Mouse (Mus musculus): ENCODE measurements at regions not wholly inside any gene's neighbourhood (a gene's known extent, or its start where the extent isn't known, plus 50 kb on each side); places are given as distances from the start of the nearest gene placed in this dataset. TPM values are rescaled to one million over a fixed set of nuclear protein-coding genes. Genes with fewer than 3 reads are reported as not detected.

Small RNA genes in the stretch of these regions (microRNA-seq; reads per million reads assigned to microRNA genes)
- not detected for gene Gm26469
